Mouse (Mus musculus) hindbrain, postnatal 0 days (tissue): Measurements from ENCODE around the gene Dnmt3c. TPM values are rescaled to one million over a fixed set of nuclear protein-coding genes. Genes with fewer than 3 reads are reported as not detected.
"Not testable (repeated sequence)": the region's sequence is repeated elsewhere in the genome, so short reads cannot be mapped to it uniquely, and the experiment has no call there.

ENCODE experiments used
- ATAC-seq: fragments of 200-750 bp; cut with Nextera tagmentation; 2 replicates; pipeline ENCODE4 v1.8.0; 2017; ENCODE audit warnings: mild to moderate bottlenecking, moderate TSS enrichment, moderate library complexity
- DNase-seq: peaks from one replicate; pipeline ENCODE4 v3.0.0-alpha.2; 2015; ENCODE audit warnings: low spot score
- H3K27ac ChIP-seq: fragments of 300-500 bp; sonication (generic); 2 replicates; pipeline ENCODE4 v1.5.1; 2014; ENCODE audit warnings: mild to moderate bottlenecking
- H3K27me3 ChIP-seq: fragments of 300-500 bp; sonication (generic); 2 replicates; pipeline ENCODE4 v1.6.1; 2014; ENCODE audit warnings: low read length, mixed read lengths; ENCODE audit not compliant: insufficient read depth
- H3K36me3 ChIP-seq: fragments of 300-500 bp; sonication (generic); 2 replicates; pipeline ENCODE4 v1.6.1; 2014; ENCODE audit warnings: low read length, mixed read lengths; ENCODE audit not compliant: insufficient read depth
- H3K4me1 ChIP-seq: fragments of 300-500 bp; sonication (generic); 2 replicates; pipeline ENCODE4 v1.6.1; 2014; ENCODE audit warnings: antibody characterized with exemption, low read length, mixed read lengths; ENCODE audit not compliant: insufficient read depth
- H3K4me2 ChIP-seq: fragments of 300-500 bp; sonication (generic); 2 replicates; pipeline ENCODE4 v1.6.1; 2014; ENCODE audit warnings: low read depth, mild to moderate bottlenecking, low read length, moderate library complexity, mixed read lengths
- H3K4me3 ChIP-seq: fragments of 300-500 bp; sonication (generic); 2 replicates; pipeline ENCODE4 v1.5.1; 2014; ENCODE audit warnings: low read length
- H3K9ac ChIP-seq: fragments of 300-500 bp; sonication (generic); replicated peaks from 2 replicates; pipeline ENCODE4 v1.6.1; 2014; ENCODE audit warnings: mild to moderate bottlenecking, low read length, moderate library complexity, mixed read lengths
- H3K9me3 ChIP-seq: fragments of 300-500 bp; sonication (generic); 2 replicates; pipeline ENCODE4 v1.6.1; 2016; ENCODE audit warnings: low read length, mixed read lengths
- CTCF ChIP-seq: IDR thresholded peaks from 2 replicates; pipeline ENCODE4 v1.5.1; 2016; ENCODE audit warnings: antibody characterized with exemption, control low read depth, low read depth
- WGBS: fragments of 180-500 bp; shearing (Covaris S2); extraction: QIAGEN DNeasy Blood & Tissue Kit; methylation state at CpG from one replicate; pipeline ENCODE4 v1.1.7; 2014; 5-methylcytosine and 5-hydroxymethylcytosine counted together
- polyA plus RNA-seq: library from polyadenylated mRNA; unstranded; fragments of >200 nt; fragmentation: Nextera tagmentation; extraction: Ambion mirVana; gene quantifications from 2 replicates; pipeline ENCODE4 v1.2.1, GENCODE M21; 2015
- total RNA-seq: library from RNA; depleted of rRNA; stranded (reverse); fragments of >200 nt; gene quantifications from 2 replicates; pipeline ENCODE4 v1.2.3, GENCODE M21; 2014; rRNA removed

The Dnmt3c gene
- total RNA-seq (not detected in 2 replicates), polyA plus RNA-seq (0.10 TPM in 1 of 2 replicates, not detected in the other)

DNA sequence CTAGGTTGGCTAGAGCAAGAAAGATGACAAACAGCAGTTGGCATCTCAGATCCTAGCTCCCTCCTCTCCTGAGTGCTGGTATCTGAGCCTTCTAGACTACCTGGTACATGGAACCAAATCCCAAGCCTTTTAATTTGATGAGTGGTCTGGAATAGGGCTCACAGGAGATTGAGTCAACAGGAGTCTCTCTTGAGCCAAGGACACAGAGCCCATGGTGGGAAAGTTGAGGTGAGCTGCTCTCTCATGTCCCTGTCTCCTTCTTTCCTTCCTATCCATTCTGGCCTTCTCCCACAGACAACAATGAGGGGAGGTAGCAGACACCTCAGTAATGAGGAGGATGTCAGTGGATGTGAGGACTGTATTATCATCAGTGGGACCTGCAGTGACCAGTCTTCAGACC, at the start of gene Dnmt3c:
Dnmt3c (plus strand) TSS at position 301 of the 400 bp plus-strand sequence.
- Histone ChIP-seq H3K9me3 (no peaks in the 10 kb centered on the region), H3K9ac (no peak within 1 kb of the TSS)
- no peak for ATAC-seq

GRCm38 (mm10) chr2:153648773-153649297, 47.6 kb upstream of the Dnmt3c start:
- 15% methylated on average over 14 of the region's 14 CpGs for WGBS
- Histone ChIP-seq H3K36me3 (no peaks in the 10 kb centered on the region), H3K4me1 (peaks cover 16% of the 10 kb centered on the region), H3K4me3 (peak overlapping the region; percentile 79), H3K4me2 (peak overlapping the region; percentile 98), H3K9me3 (no peaks in the 10 kb centered on the region), H3K27ac (peak overlapping the region; percentile 36; the same call in 1 of the 2 replicates), H3K27me3 (no peaks in the 10 kb centered on the region), H3K9ac (peak overlapping the region; percentile 77)
- ATAC-seq = peak; percentile 27; the same call in 1 of the 2 replicates
- DNase-seq = no peak
- TF ChIP-seq CTCF = no peak

More for the DNA sequence above, at the start of gene Dnmt3c:
- H3K4me1 ChIP-seq = no peaks in the 10 kb centered on the region
- H3K27ac ChIP-seq = no peak within 1 kb of the TSS
- TF ChIP-seq CTCF = no peak
- DNase-seq = no peak
- no peaks in the 10 kb centered on the region for H3K27me3 ChIP-seq
- H3K36me3 ChIP-seq = no peaks in the 10 kb centered on the region
- H3K4me3 ChIP-seq = no peak within 1 kb of the TSS
- H3K4me2 ChIP-seq = no peak within 1 kb of the TSS

GRCm38 (mm10) chr2:153649298-153650013, 47.0 kb upstream of the Dnmt3c start, which contains the start of gene Dnmt3b:
Dnmt3b (plus strand) TSS chr2:153649450.
- H3K36me3 ChIP-seq = no peaks in the 10 kb centered on the region
- peaks cover 16% of the 10 kb centered on the region for H3K4me1 ChIP-seq
- H3K9ac ChIP-seq = peak within 1 kb of the TSS; percentile 77
- peak within 1 kb of the TSS; percentile 98 for H3K4me2 ChIP-seq
- no peaks in the 10 kb centered on the region for H3K27me3 ChIP-seq
- TF ChIP-seq CTCF = peak; percentile 31
- DNase-seq (peak; percentile 85), ATAC-seq (peak; percentile 90)
- no peaks in the 10 kb centered on the region for H3K9me3 ChIP-seq
- H3K27ac ChIP-seq = peak within 1 kb of the TSS; percentile 36; the same call in 1 of the 2 replicates
- 3% methylated on average over 80 of the region's 93 CpGs for WGBS
- H3K4me3 ChIP-seq = peak within 1 kb of the TSS; percentile 79

- Histone ChIP-seq H3K27me3 (no peaks in the 10 kb centered on the region), H3K9ac (peak overlapping the region; percentile 77), H3K4me2 (peak overlapping the region; percentile 98), H3K27ac (no peak overlapping the region), H3K36me3 (no peaks in the 10 kb centered on the region), H3K4me3 (peak overlapping the region; percentile 79), H3K4me1 (peaks cover 16% of the 10 kb centered on the region), H3K9me3 (no peaks in the 10 kb centered on the region)
- no peak for TF ChIP-seq CTCF
- 2% methylated on average over 28 of the region's 28 CpGs for WGBS
- DNase-seq = no peak
- peak; percentile 6; the same call in 1 of the 2 replicates for ATAC-seq
Measured at GRCm38 (mm10) chr2:153650014-153650687, 46.3 kb upstream of the Dnmt3c start.

DNA sequence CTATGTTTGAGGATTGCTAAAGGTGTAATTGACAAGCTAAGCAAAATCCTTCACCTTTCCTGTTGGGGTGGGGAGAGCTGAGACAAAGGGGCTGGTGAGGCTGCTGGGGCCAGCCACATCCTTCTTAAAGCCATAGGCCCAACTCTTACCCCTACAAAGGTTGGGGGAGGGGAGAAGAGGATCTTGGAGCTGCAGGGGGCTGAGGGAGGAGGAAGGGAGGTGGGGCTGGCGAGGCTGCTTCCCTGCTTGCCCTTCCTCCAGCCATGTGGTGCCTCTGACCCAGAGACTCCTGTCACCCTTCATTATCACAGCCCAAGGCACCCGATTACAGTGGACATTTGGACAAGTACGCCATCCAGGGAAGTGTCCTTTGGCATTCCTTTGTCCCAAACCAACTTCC, 44.8 kb upstream of the Dnmt3c start:
- H3K36me3 ChIP-seq = no peaks in the 10 kb centered on the region
- WGBS = 55% methylated on average over 3 of the region's 3 CpGs
- DNase-seq = no peak
- no peak for ATAC-seq
- peaks cover 16% of the 10 kb centered on the region for H3K4me1 ChIP-seq
- H3K9me3 ChIP-seq = no peaks in the 10 kb centered on the region
- no peak overlapping the region for H3K4me3 ChIP-seq
- TF ChIP-seq CTCF = no peak
- no peaks in the 10 kb centered on the region for H3K27me3 ChIP-seq
- H3K27ac ChIP-seq = no peak overlapping the region
- no peak overlapping the region for H3K4me2 ChIP-seq
- H3K9ac ChIP-seq = no peak overlapping the region

DNA sequence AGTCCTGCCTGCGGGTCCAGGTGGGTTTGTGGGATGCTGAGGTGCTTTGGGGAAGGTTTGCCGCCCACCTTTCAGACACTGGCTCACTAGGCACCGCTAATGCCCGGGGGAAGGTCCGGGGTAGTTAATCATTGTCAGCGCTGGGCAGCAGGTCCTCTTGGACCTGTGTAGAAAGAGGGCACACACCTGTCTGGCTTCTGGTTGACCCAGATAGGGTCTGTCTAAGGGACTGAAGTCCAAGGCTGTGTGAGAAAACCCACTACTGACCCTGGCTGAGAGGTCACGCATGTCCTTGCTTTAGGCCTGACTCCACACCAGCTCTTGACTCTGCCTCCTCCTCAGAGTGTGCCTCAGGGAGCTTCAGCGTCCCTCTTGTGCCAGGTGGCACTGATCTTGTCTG, 38.8 kb upstream of the Dnmt3c start:
- not testable (repeated sequence) for H3K4me3 ChIP-seq, H3K27me3 ChIP-seq, H3K27ac ChIP-seq, H3K36me3 ChIP-seq, ATAC-seq, H3K4me1 ChIP-seq, H3K9ac ChIP-seq, H3K9me3 ChIP-seq, H3K4me2 ChIP-seq, DNase-seq
- WGBS = 81% methylated on average over 6 of the region's 8 CpGs
